Mouse (Mus musculus): ENCODE measurements around the gene Tet2.

DNA sequence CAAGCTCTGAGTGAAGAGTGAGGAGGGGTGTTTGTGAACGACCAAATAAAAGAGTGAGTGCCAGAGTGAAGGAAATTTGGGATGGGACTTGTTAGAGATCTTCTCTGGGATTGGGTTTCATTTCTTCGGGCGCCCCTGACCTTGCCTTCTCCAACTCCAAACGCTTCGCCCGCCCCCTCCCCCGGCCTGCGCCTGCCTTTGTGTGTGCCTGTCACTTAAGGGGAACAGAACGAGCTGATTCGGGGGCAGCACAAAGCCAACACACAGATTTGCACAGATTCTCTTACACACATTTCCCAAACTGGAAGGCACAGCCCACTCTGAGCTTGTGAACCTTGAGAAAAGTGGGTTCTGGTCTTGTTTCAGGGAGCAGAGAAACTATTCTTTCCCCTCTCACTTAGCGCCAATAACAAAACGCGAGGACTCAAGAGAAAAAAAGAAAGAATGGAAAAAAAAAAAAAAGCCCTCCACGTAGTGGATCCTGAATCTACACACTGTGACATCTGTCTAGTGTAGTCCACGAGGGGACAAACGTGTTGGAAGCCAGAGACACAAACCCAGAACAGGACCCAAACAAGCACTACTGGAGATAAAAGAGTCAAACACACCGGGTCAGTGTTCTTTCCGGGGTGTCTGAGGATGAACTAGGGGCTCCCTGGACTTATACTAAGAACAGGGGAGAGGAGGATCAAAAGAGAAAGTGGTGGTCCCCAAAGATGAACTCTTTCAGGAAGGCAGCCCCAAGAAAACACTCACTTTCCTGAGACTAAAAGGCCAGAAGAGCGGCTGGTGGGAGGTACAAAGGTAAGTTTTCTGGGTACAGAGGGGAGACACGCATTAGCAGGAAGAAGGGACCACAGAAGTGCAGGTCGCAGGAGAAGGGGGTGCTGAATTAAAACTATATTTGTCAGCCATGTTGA, 1.6 kb downstream of the Tet2 start:
- TF ChIP-seq EP300 (IDR thresholded peaks at IDR 0.05) (no peak), CTCF (IDR thresholded peaks at IDR 0.05) (no peak)

Measured in lung, postnatal 0 days (tissue).